Mouse (Mus musculus) urinary bladder, postnatal 10 days (tissue): ENCODE data around the gene Crat.

ENCODE experiments used
- DNase-seq: peaks from one replicate; pipeline ENCODE4 v3.0.0; 2022; ENCODE audit warnings: low spot score

The Crat gene

DNA sequence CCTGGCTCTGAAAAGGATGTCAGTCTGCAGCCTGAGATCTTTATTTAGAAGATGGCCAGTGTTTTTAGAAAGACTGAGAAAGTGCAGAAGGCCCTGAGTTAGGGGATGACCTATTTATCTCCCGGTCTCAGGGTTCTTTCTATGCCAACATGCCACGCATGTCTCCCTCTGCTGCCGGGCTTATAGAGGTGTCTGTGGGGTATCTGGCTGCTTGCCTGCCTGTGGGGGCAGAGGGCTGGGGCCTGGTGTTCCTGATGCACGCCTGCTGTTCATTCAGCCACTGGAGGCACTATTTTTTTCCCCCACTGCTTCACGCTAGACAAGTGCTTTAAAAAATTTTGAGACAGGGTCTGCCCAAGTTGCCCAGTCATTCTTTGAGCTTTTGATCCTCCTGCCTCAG lies 49.4 kb downstream of the Crat start:
- DNase-seq: no peak

DNA sequence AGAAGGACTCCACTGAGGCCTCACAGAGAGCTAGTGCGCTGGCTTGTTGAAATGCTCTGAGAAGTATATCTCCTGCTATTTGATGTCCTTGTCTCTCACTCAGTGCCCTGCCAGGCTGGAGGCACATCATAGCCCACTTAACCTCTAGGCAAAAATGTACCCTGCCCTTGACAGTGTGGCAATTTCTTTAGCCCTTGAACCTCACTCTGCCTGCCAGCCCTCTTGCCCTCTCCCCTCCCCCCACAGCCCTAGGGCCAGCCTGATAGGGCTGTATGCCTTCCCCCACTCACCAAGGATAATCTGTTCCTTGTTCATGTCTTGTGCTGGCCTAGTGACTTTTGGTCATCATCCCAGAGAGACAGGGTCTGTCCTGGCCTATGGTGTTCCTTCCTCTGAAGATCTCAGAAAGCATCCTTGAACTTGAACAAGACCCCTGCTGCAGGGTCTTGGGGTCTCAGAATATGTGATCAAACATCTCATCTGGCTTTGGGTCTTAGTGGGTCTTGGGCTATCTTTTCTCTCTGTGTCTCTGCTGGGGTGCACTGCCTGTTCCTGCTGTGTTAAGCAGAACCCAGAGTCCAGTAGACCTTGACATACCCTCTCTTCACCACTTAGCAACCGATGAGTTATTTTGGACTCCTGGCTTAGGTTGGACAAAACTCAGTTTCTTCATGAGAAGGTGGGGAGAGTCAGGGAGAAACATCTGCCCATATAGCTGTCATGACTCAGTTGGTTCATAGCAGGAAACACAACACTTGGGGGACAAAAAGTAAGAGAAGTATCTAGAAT lies 50.1 kb downstream of the Crat start:
- no peak for DNase-seq

- peak; percentile 94 for DNase-seq
Measured at GRCm38 (mm10) chr2:30363773-30364650, 51.6 kb downstream of the Crat start, which contains the start of gene Miga2. Miga2 (plus strand) TSS chr2:30364233.

DNA sequence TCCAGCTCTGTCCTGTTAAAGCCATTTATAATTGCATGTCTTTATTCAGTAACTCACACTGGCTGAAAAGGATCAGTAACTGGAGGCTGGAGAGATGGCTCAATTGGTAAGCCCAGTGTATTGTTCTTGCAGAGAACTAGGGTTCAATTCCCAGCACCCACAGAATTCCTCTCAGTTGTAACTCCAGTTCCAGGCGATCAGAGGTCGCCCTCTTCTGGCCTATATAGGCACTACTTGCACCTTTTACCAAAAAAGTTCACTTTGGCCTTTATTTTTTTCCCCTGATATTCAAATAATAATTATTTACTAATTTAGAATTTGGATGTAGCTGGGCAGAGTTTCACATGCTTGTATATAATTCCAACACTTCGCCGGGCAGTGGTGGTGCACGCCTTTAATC lies 52.7 kb downstream of the Crat start:
- DNase-seq: no peak

- DNase-seq: no peak
Measured at GRCm38 (mm10) chr2:30360626-30361025, 55.0 kb downstream of the Crat start.

- DNase-seq: peak; percentile 45
Measured at GRCm38 (mm10) chr2:30358533-30359531, 56.8 kb downstream of the Crat start, which contains the start of gene Sh3glb2. Sh3glb2 (minus strand) TSS chr2:30359337.

GRCm38 (mm10) chr2:30357552-30358510 lies 57.8 kb downstream of the Crat start:
- DNase-seq: no peak

DNA sequence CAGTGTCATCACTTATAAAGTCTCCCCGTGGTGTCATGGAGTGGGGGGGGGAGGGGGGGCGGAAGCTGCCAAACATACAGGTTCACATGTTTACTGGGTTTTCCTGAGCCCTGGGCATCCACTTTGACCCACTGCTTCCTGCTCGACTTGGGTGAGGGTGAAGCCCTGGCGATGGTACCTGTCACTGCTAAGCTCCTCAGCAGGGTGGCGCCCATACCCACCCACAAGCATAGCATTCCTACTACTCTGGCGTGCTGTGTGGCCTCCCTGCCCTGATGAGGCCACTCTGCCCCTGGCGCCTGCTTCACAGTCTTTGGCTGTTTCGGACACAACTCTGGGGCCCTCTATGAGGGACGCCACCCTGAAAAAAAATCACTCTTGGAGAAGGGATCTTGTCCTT lies 58.7 kb downstream of the Crat start:
- DNase-seq: no peak

GRCm38 (mm10) chr2:30356266-30356665 lies 59.3 kb downstream of the Crat start:
- no peak for DNase-seq

DNA sequence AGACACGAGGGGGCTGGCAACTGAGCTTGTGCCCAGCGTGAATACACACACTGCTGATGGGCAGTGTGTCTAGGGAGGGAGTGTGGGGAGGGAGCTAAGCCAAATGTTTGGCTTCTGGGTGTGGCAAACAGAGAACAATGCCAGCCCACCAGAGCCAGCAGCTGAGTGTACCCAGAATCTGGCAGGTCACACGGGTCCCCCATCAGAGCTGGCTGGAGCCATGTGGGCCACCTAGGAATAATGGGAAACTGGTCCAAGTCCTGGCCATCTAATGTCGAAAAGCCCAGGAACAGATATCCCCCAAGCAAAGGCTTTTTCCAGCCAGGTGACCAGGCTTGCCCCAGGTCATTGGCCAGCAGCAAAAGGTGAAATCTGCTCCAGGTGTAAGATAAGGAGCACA lies 59.8 kb downstream of the Crat start:
- no peak for DNase-seq

DNA sequence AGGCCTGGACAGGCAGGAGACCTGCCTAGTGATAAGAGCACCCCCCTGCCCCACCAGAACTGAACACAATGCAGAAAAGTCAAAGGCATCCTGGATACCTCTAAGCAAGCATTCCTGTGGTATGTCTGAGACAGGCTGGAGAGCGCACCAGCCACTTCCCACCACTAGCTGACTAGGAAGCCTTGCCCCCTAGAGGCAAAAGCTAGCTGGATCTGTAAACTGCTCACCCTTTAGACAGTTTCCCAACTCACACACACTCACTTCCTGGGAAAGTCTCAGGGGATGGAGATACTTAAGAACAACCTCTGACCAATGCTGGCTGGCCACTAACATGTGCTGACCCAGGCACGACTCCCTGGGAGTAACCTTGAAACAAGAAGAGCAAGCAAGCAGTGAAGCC lies 64.5 kb downstream of the Crat start:
- no peak for DNase-seq
